Mouse (Mus musculus) thymus, adult 2 months (tissue): ENCODE measurements around the gene March9.

Source experiments
- CTCF ChIP-seq: fragments of 200-500 bp; IDR thresholded peaks from 2 replicates; pipeline ENCODE4 v1.5.1; 2012; ENCODE audit warnings: mild to moderate bottlenecking, control low read depth, low read length, moderate library complexity, borderline replicate concordance; ENCODE audit not compliant: control insufficient read depth, poor library complexity, insufficient read depth; ENCODE audit errors: extremely low read depth
- POLR2A ChIP-seq: fragments of 200-500 bp; IDR thresholded peaks from 2 replicates; pipeline ENCODE4 v1.6.1; 2012; ENCODE audit warnings: mild to moderate bottlenecking, low read length, control low read depth, moderate library complexity; ENCODE audit not compliant: control insufficient read depth, poor library complexity, insufficient read depth; ENCODE audit errors: extremely low read depth

DNA sequence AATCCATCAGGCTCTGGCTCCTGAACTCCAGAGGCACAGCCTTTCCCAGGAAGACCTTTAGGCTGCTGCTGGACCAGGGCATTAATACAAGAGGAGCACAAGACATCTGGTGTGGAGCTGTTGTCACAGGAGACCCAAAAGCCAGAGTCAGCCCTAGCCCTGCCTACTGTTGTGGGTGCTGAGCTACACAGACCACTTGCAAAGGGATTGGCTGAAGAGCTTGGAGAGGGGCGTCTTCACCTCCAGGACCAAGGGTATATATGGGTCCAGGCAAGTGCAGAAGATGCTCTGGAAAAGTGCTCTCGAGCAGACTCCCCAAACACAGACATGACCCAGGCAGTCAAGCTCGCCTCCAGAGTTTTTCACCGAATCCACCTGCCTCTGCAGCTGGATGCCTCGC lies 12.0 kb downstream of the March9 start, which contains the start of gene Cyp27b1:
- TF ChIP-seq POLR2A (no peak), CTCF (no peak)
